Mouse (Mus musculus) forebrain, embryonic 14.5 days (tissue): ENCODE measurements around the gene Ints3. TPM values are rescaled to one million over a fixed set of nuclear protein-coding genes. Genes with fewer than 3 reads are reported as not detected.

Experiments
- ATAC-seq: fragments of 200-750 bp; cut with Nextera tagmentation; 2 replicates; pipeline ENCODE4 v1.8.0; 2017; ENCODE audit warnings: mild to moderate bottlenecking, moderate library complexity
- DNase-seq: peaks from one replicate; pipeline ENCODE4 v3.0.0-alpha.2; 2015; ENCODE audit warnings: low spot score
- H3K27ac ChIP-seq: fragments of 300-500 bp; sonication (generic); 2 replicates; pipeline ENCODE4 v1.5.1; 2014; ENCODE audit warnings: low read depth, mild to moderate bottlenecking, control low read depth, low read length, moderate library complexity
- H3K27me3 ChIP-seq: fragments of 300-500 bp; sonication (generic); replicated peaks from 2 replicates; pipeline ENCODE4 v1.6.1; 2014; ENCODE audit warnings: low read length, control low read depth, mixed read lengths; ENCODE audit not compliant: control insufficient read depth, insufficient read depth
- H3K36me3 ChIP-seq: fragments of 300-500 bp; sonication (generic); 2 replicates; pipeline ENCODE4 v1.6.1; 2014; ENCODE audit warnings: low read length, control low read depth; ENCODE audit not compliant: control insufficient read depth, insufficient read depth
- H3K4me1 ChIP-seq: fragments of 300-500 bp; sonication (generic); 2 replicates; pipeline ENCODE4 v1.6.1; 2014; ENCODE audit warnings: antibody characterized with exemption, low read length, control low read depth; ENCODE audit not compliant: control insufficient read depth, insufficient read depth
- H3K4me2 ChIP-seq: fragments of 300-500 bp; sonication (generic); 2 replicates; pipeline ENCODE4 v1.6.1; 2014; ENCODE audit warnings: mild to moderate bottlenecking, control low read depth, low read length
- H3K4me3 ChIP-seq: fragments of 300-500 bp; sonication (generic); 2 replicates; pipeline ENCODE4 v1.5.1; 2014; ENCODE audit warnings: low read depth, low read length, control low read depth
- H3K9ac ChIP-seq: fragments of 300-500 bp; sonication (generic); 2 replicates; pipeline ENCODE4 v1.6.1; 2014; ENCODE audit warnings: mild to moderate bottlenecking, low read length, control low read depth, moderate library complexity
- H3K9me3 ChIP-seq: fragments of 300-500 bp; sonication (generic); replicated peaks from 2 replicates; pipeline ENCODE4 v1.6.1; 2016; ENCODE audit warnings: low read length, control low read depth, mixed read lengths; ENCODE audit not compliant: control insufficient read depth
- WGBS: fragments of 180-500 bp; shearing (Covaris S2); extraction: QIAGEN DNeasy Blood & Tissue Kit; methylation state at CpG from one replicate; pipeline ENCODE4 v1.1.7; 2014; 5-methylcytosine and 5-hydroxymethylcytosine counted together
- polyA plus RNA-seq: library from polyadenylated mRNA; unstranded; fragments of >200 nt; fragmentation: Nextera tagmentation; extraction: Ambion mirVana; gene quantifications from 2 replicates; pipeline ENCODE4 v1.2.1, GENCODE M21; 2014

Gene Ints3
- polyA plus RNA-seq, 1 experiment from 2014 or later = 20.7 TPM

- H3K4me1 ChIP-seq = no peaks in the 10 kb centered on the region
- WGBS = 80% methylated on average over 11 of the region's 11 CpGs
- no peak overlapping the region for H3K4me3 ChIP-seq
These were observed 51.7 kb downstream of the Ints3 start for GRCm38 (mm10) chr3:90381727-90382126.

GRCm38 (mm10) chr3:90378496-90378895 lies 54.9 kb downstream of the Ints3 start:
- Histone ChIP-seq H3K4me3 (no peak overlapping the region), H3K9me3 (no peaks in the 10 kb centered on the region), H3K36me3 (no peaks in the 10 kb centered on the region), H3K4me2 (no peak overlapping the region), H3K9ac (no peak overlapping the region), H3K27me3 (no peaks in the 10 kb centered on the region), H3K27ac (no peak overlapping the region), H3K4me1 (no peaks in the 10 kb centered on the region)
- 88% methylated on average over 5 of the region's 5 CpGs for WGBS
- ATAC-seq = no peak
- no peak for DNase-seq

More at GRCm38 (mm10) chr3:90381727-90382126, 51.7 kb downstream of the Ints3 start:
- ATAC-seq (no peak), DNase-seq (no peak)
- Histone ChIP-seq H3K27me3 (no peaks in the 10 kb centered on the region), H3K9ac (no peak overlapping the region), H3K9me3 (no peaks in the 10 kb centered on the region), H3K4me2 (no peak overlapping the region), H3K36me3 (peaks cover 12% of the 10 kb centered on the region; the same call in 1 of the 2 replicates), H3K27ac (no peak overlapping the region)

- Histone ChIP-seq H3K4me2 (no peak overlapping the region), H3K36me3 (no peaks in the 10 kb centered on the region), H3K9ac (no peak overlapping the region), H3K4me1 (no peaks in the 10 kb centered on the region), H3K27ac (no peak overlapping the region), H3K4me3 (no peak overlapping the region), H3K9me3 (no peaks in the 10 kb centered on the region), H3K27me3 (no peaks in the 10 kb centered on the region)
- ATAC-seq = no peak
- WGBS = 60% methylated on average over 1 of the region's 1 CpGs
- DNase-seq = no peak
These were observed 57.2 kb downstream of the Ints3 start for GRCm38 (mm10) chr3:90376247-90376585.

GRCm38 (mm10) chr3:90375562-90376246 lies 57.7 kb downstream of the Ints3 start:
- Histone ChIP-seq H3K27me3 (no peaks in the 10 kb centered on the region), H3K36me3 (no peaks in the 10 kb centered on the region), H3K4me1 (no peaks in the 10 kb centered on the region), H3K9ac (no peak overlapping the region), H3K27ac (no peak overlapping the region), H3K9me3 (no peaks in the 10 kb centered on the region), H3K4me3 (no peak overlapping the region), H3K4me2 (no peak overlapping the region)
- ATAC-seq (no peak), DNase-seq (no peak)
- WGBS = 48% methylated on average over 3 of the region's 3 CpGs

- 84% methylated on average over 4 of the region's 4 CpGs for WGBS
These were observed 59.1 kb downstream of the Ints3 start for GRCm38 (mm10) chr3:90374368-90374767.

GRCm38 (mm10) chr3:90373432-90374028 lies 59.9 kb downstream of the Ints3 start:
- no peak overlapping the region for H3K9ac ChIP-seq
- H3K27me3 ChIP-seq = no peaks in the 10 kb centered on the region
- WGBS = 27% methylated on average over 4 of the region's 4 CpGs
- no peaks in the 10 kb centered on the region for H3K36me3 ChIP-seq
- H3K27ac ChIP-seq = no peak overlapping the region
- H3K4me2 ChIP-seq = no peak overlapping the region
- H3K4me1 ChIP-seq = no peaks in the 10 kb centered on the region
- H3K9me3 ChIP-seq = no peaks in the 10 kb centered on the region
- peak; percentile 94 for DNase-seq
- ATAC-seq = peak; percentile 82; the same call in 1 of the 2 replicates
- no peak overlapping the region for H3K4me3 ChIP-seq

More at GRCm38 (mm10) chr3:90374368-90374767, 59.1 kb downstream of the Ints3 start:
- ATAC-seq (no peak), DNase-seq (no peak)
- Histone ChIP-seq H3K27ac (no peak overlapping the region), H3K36me3 (no peaks in the 10 kb centered on the region), H3K4me3 (no peak overlapping the region), H3K9me3 (no peaks in the 10 kb centered on the region), H3K4me1 (no peaks in the 10 kb centered on the region), H3K4me2 (no peak overlapping the region), H3K9ac (no peak overlapping the region), H3K27me3 (no peaks in the 10 kb centered on the region)

- DNase-seq (no peak), ATAC-seq (peak; percentile 35; the same call in 1 of the 2 replicates)
- WGBS = 69% methylated on average over 5 of the region's 5 CpGs
These were observed 60.6 kb downstream of the Ints3 start for GRCm38 (mm10) chr3:90372817-90373216.

GRCm38 (mm10) chr3:90371857-90372256 lies 61.6 kb downstream of the Ints3 start:
- Histone ChIP-seq H3K27me3 (no peaks in the 10 kb centered on the region), H3K4me3 (no peak overlapping the region), H3K9me3 (no peaks in the 10 kb centered on the region), H3K4me2 (no peak overlapping the region), H3K9ac (no peak overlapping the region), H3K36me3 (no peaks in the 10 kb centered on the region), H3K27ac (no peak overlapping the region), H3K4me1 (no peaks in the 10 kb centered on the region)
- no peak for DNase-seq
- ATAC-seq = no peak
- 86% methylated on average over 7 of the region's 7 CpGs for WGBS

More at GRCm38 (mm10) chr3:90372817-90373216, 60.6 kb downstream of the Ints3 start:
- H3K27me3 ChIP-seq = no peaks in the 10 kb centered on the region
- H3K9me3 ChIP-seq = no peaks in the 10 kb centered on the region
- H3K4me1 ChIP-seq = no peaks in the 10 kb centered on the region
- H3K4me3 ChIP-seq = no peak overlapping the region
- no peak overlapping the region for H3K9ac ChIP-seq
- H3K36me3 ChIP-seq = no peaks in the 10 kb centered on the region
- no peak overlapping the region for H3K4me2 ChIP-seq
- H3K27ac ChIP-seq = no peak overlapping the region

GRCm38 (mm10) chr3:90369041-90369440 lies 64.4 kb downstream of the Ints3 start:
- Histone ChIP-seq H3K27me3 (no peaks in the 10 kb centered on the region), H3K36me3 (no peaks in the 10 kb centered on the region), H3K4me3 (no peak overlapping the region), H3K9ac (no peak overlapping the region), H3K4me2 (no peak overlapping the region), H3K4me1 (no peaks in the 10 kb centered on the region), H3K27ac (no peak overlapping the region), H3K9me3 (no peaks in the 10 kb centered on the region)
- ATAC-seq (no peak), DNase-seq (no peak)
- 32% methylated on average over 2 of the region's 2 CpGs for WGBS
